Mouse (Mus musculus) neural tube, embryonic 13.5 days (tissue): ENCODE results near the gene Foxo3. TPM values are rescaled to one million over a fixed set of nuclear protein-coding genes. Genes with fewer than 3 reads are reported as not detected.

Experiments
- ATAC-seq: fragments of 200-750 bp; cut with Nextera tagmentation; 2 replicates; pipeline ENCODE4 v1.8.0; 2017; ENCODE audit warnings: low read depth, mild to moderate bottlenecking, moderate TSS enrichment, moderate library complexity
- H3K27ac ChIP-seq: fragments of 300-500 bp; sonication (generic); replicated peaks from 2 replicates; pipeline ENCODE4 v1.5.1; 2015; ENCODE audit warnings: moderate library complexity, mild to moderate bottlenecking, inconsistent platforms
- H3K27me3 ChIP-seq: fragments of 300-500 bp; sonication (generic); 2 replicates; pipeline ENCODE4 v1.6.1; 2015; ENCODE audit warnings: mild to moderate bottlenecking, inconsistent platforms
- H3K36me3 ChIP-seq: fragments of 300-500 bp; sonication (generic); 2 replicates; pipeline ENCODE4 v1.6.1; 2015; ENCODE audit warnings: mild to moderate bottlenecking, inconsistent platforms
- H3K4me1 ChIP-seq: fragments of 300-500 bp; sonication (generic); replicated peaks from 2 replicates; pipeline ENCODE4 v1.6.1; 2015; ENCODE audit warnings: inconsistent platforms
- H3K4me2 ChIP-seq: fragments of 300-500 bp; sonication (generic); 2 replicates; pipeline ENCODE4 v1.6.1; 2015; ENCODE audit warnings: inconsistent platforms, mild to moderate bottlenecking, moderate library complexity
- H3K4me3 ChIP-seq: fragments of 300-500 bp; sonication (generic); 2 replicates; pipeline ENCODE4 v1.5.1; 2015; ENCODE audit warnings: mild to moderate bottlenecking, inconsistent platforms
- H3K9ac ChIP-seq: fragments of 300-500 bp; sonication (generic); 2 replicates; pipeline ENCODE4 v1.6.1; 2015; ENCODE audit warnings: moderate library complexity, mild to moderate bottlenecking, inconsistent platforms
- H3K9me3 ChIP-seq: fragments of 300-500 bp; sonication (generic); 2 replicates; pipeline ENCODE4 v1.6.1; 2016; ENCODE audit warnings: inconsistent platforms
- WGBS: fragments of 180-500 bp; shearing (Covaris S2); methylation state at CpG from one replicate; pipeline ENCODE4 v1.1.7; 2015; 5-methylcytosine and 5-hydroxymethylcytosine counted together
- polyA plus RNA-seq: library from polyadenylated mRNA; unstranded; fragments of >200 nt; fragmentation: Nextera tagmentation; extraction: Ambion mirVana; gene quantifications from 2 replicates; pipeline ENCODE4 v1.2.1, GENCODE M21; 2015

Foxo3 gene
- polyA plus RNA-seq, 1 experiment from 2014 or later: 4.2 TPM

- 90% methylated on average over 3 of the region's 3 CpGs for WGBS
- no peaks in the 10 kb centered on the region for H3K27me3 ChIP-seq
- no peak overlapping the region for H3K4me3 ChIP-seq
- H3K9ac ChIP-seq: no peak overlapping the region
- no peak overlapping the region for H3K27ac ChIP-seq
- H3K9me3 ChIP-seq: no peaks in the 10 kb centered on the region
- no peak for ATAC-seq
- peaks cover 9% of the 10 kb centered on the region; the same call in 1 of the 2 replicates for H3K4me1 ChIP-seq
- no peaks in the 10 kb centered on the region for H3K36me3 ChIP-seq
- H3K4me2 ChIP-seq: no peak overlapping the region
Measured at GRCm38 (mm10) chr10:42149767-42150166, 126.8 kb downstream of the Foxo3 start.

- Histone ChIP-seq H3K4me3 (no peak overlapping the region), H3K4me2 (no peak overlapping the region), H3K4me1 (peaks cover 9% of the 10 kb centered on the region; the same call in 1 of the 2 replicates), H3K27me3 (no peaks in the 10 kb centered on the region), H3K9me3 (no peaks in the 10 kb centered on the region), H3K27ac (no peak overlapping the region), H3K9ac (no peak overlapping the region), H3K36me3 (no peaks in the 10 kb centered on the region)
- no peak for ATAC-seq
- 83% methylated on average over 3 of the region's 3 CpGs for WGBS
Measured at GRCm38 (mm10) chr10:42148326-42148725, 128.2 kb downstream of the Foxo3 start.

DNA sequence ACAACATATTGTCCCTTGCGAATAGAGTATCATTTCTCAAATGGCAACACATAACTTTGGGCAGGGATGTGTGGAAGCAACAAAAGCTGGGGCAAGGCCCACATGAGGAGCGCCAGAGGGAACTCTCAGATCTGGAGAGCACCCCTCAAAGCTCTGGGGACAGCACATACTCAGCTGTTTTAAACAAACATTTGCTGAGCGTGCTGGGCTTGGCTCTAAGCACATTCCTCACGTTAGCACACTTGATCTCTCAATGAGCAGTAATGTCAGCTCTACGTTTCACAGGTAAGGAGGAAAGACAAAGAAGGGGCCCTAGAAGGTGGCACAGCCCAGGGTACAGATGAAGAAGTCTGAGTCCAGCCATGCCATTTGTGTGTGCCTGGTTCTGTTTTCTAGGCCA lies 131.3 kb downstream of the Foxo3 start:
- H3K4me1 ChIP-seq: no peaks in the 10 kb centered on the region; the same call in 1 of the 2 replicates
- 84% methylated on average over 5 of the region's 5 CpGs for WGBS
- H3K9ac ChIP-seq: no peak overlapping the region
- H3K27ac ChIP-seq: no peak overlapping the region
- no peak overlapping the region for H3K4me2 ChIP-seq
- no peak for ATAC-seq
- H3K9me3 ChIP-seq: no peaks in the 10 kb centered on the region
- H3K36me3 ChIP-seq: no peaks in the 10 kb centered on the region
- H3K27me3 ChIP-seq: no peaks in the 10 kb centered on the region
- H3K4me3 ChIP-seq: no peak overlapping the region

DNA sequence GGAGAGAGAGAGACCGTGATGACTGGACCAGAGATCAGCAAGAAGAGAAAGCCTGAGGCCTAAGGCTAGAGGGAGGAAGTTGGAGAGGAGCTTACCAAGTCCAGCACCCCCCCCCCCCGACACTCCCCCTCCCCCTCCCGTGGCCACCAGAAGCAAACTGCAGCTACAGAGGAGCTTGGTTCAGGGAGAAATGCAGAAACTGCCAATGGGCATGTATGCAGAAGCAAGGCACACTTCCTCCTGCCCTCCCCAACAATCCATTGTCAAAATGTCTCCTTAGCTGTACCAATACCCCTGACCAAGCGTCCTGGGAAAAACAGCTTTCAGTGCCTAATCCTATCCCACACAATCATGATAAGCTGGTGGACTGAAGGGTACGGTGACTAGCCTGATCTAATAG lies 131.8 kb downstream of the Foxo3 start:
- no peak overlapping the region for H3K27ac ChIP-seq
- H3K27me3 ChIP-seq: no peaks in the 10 kb centered on the region
- H3K4me3 ChIP-seq: no peak overlapping the region
- H3K4me1 ChIP-seq: no peaks in the 10 kb centered on the region; the same call in 1 of the 2 replicates
- H3K9me3 ChIP-seq: no peaks in the 10 kb centered on the region
- ATAC-seq: no peak
- H3K4me2 ChIP-seq: no peak overlapping the region
- H3K9ac ChIP-seq: no peak overlapping the region
- WGBS: 81% methylated on average over 5 of the region's 5 CpGs
- H3K36me3 ChIP-seq: no peaks in the 10 kb centered on the region

GRCm38 (mm10) chr10:42144176-42144575 lies 132.4 kb downstream of the Foxo3 start:
- H3K27ac ChIP-seq: no peak overlapping the region

GRCm38 (mm10) chr10:42142791-42143190 lies 133.8 kb downstream of the Foxo3 start:
- WGBS: 81% methylated on average over 1 of the region's 1 CpGs
- Histone ChIP-seq H3K4me3 (no peak overlapping the region), H3K27ac (no peak overlapping the region), H3K9me3 (0 out of 2 replicates have a peak, but pooled peaks cover 3% of the 10 kb centered on the region), H3K9ac (no peak overlapping the region), H3K4me1 (no peaks in the 10 kb centered on the region; the same call in 1 of the 2 replicates), H3K27me3 (no peaks in the 10 kb centered on the region), H3K36me3 (no peaks in the 10 kb centered on the region), H3K4me2 (no peak overlapping the region)
- ATAC-seq: no peak

More at GRCm38 (mm10) chr10:42144176-42144575, 132.4 kb downstream of the Foxo3 start:
- Histone ChIP-seq H3K4me3 (no peak overlapping the region), H3K4me2 (no peak overlapping the region), H3K36me3 (no peaks in the 10 kb centered on the region), H3K4me1 (no peaks in the 10 kb centered on the region; the same call in 1 of the 2 replicates), H3K9me3 (no peaks in the 10 kb centered on the region), H3K27me3 (no peaks in the 10 kb centered on the region), H3K9ac (no peak overlapping the region)
- ATAC-seq: no peak
- 57% methylated on average over 2 of the region's 2 CpGs for whole genome bisulfite sequencing

DNA sequence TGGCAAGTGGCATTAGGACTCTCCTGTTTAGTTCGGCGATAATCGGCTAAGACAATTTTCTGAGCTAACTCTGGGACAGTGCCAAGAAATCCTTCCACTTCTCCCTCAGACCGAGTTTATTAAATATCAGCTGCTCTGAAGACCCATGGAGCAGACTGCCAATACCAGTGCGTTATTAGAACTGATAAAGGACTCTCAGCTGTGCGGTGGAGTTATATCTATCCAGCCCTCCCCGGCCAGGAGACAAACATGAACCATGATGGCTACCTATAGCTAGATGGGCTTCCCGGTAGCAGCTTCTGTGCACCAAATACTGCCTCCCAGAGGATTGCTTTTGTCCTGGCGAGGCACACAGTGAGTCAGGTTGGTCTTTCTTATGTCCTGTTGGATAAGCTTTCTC lies 134.5 kb downstream of the Foxo3 start:
- no peak overlapping the region for H3K9ac ChIP-seq
- no peaks in the 10 kb centered on the region for H3K36me3 ChIP-seq
- no peaks in the 10 kb centered on the region; the same call in 1 of the 2 replicates for H3K4me1 ChIP-seq
- H3K27me3 ChIP-seq: no peaks in the 10 kb centered on the region
- no peak overlapping the region for H3K4me2 ChIP-seq
- no peak overlapping the region for H3K27ac ChIP-seq
- H3K4me3 ChIP-seq: no peak overlapping the region
- 0 out of 2 replicates have a peak, but pooled peaks cover 3% of the 10 kb centered on the region for H3K9me3 ChIP-seq
- no peak for ATAC-seq
- WGBS: 83% methylated on average over 9 of the region's 9 CpGs

DNA sequence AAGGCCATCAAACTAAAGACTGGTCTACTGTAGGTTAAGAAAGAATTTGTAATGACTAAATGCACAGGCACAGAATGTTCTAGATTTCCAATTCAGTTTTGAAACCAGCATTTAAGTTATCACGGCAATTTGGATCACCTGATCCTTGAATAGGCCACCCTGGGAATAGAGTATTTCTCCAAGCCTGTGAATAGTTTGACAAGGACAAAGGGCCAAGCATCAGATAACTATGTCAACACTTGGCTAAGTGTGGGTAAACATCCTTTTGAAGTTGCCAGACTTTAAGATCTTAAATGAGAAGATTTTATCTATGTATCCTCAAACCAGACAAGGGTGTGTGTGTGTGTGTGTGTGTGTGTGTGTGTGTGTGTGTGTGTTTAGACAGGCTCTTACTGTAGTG lies 136.8 kb downstream of the Foxo3 start:
- H3K27ac ChIP-seq: no peak overlapping the region
- no peak overlapping the region for H3K4me2 ChIP-seq
- H3K9ac ChIP-seq: no peak overlapping the region
- H3K9me3 ChIP-seq: 0 out of 2 replicates have a peak, but pooled peaks cover 3% of the 10 kb centered on the region
- no peaks in the 10 kb centered on the region; the same call in 1 of the 2 replicates for H3K4me1 ChIP-seq
- no peak for ATAC-seq
- H3K36me3 ChIP-seq: no peaks in the 10 kb centered on the region
- no peak overlapping the region for H3K4me3 ChIP-seq
- no peaks in the 10 kb centered on the region for H3K27me3 ChIP-seq
- WGBS: 91% methylated on average over 1 of the region's 1 CpGs

GRCm38 (mm10) chr10:42134759-42135702 lies 141.5 kb downstream of the Foxo3 start:
- Histone ChIP-seq H3K4me2 (no peak overlapping the region), H3K9ac (no peak overlapping the region), H3K4me1 (no peaks in the 10 kb centered on the region), H3K36me3 (no peaks in the 10 kb centered on the region), H3K4me3 (no peak overlapping the region), H3K9me3 (0 out of 2 replicates have a peak, but pooled peaks cover 3% of the 10 kb centered on the region), H3K27ac (no peak overlapping the region), H3K27me3 (no peaks in the 10 kb centered on the region)
- WGBS: 74% methylated on average over 14 of the region's 14 CpGs
- ATAC-seq: no peak

Other genes starting within 250 kb of the Foxo3 start
- gene Afg1l, start 201.8 kb upstream of the Foxo3 start, polyA plus RNA-seq: 6.5 and 6.6 TPM in 2 replicates
- gene Snx3, start 225.3 kb upstream of the Foxo3 start, polyA plus RNA-seq: 275 and 315 TPM in 2 replicates